Mouse (Mus musculus): ENCODE measurements around the gene Lag3. TPM values are rescaled to one million over a fixed set of nuclear protein-coding genes. Genes with fewer than 3 reads are reported as not detected.

The Lag3 gene
- total and polyA plus RNA-seq, 3 experiments = 0.52 to 2.0 (median 1.2) TPM

GRCm38 (mm10) chr6:124933127-124933526 lies 21.6 kb upstream of the Lag3 start:
- DNase-seq (ENCODE audit: extremely low read depth) = no peak
- dilution Hi-C loops (cut with MboI; ENCODE audit: extremely low pct_ligation_motif_present, extremely low pct_unique_long_range_greater_than_20kb, low sequenced_read_pairs) = no loop called here
- Histone ChIP-seq H3K27me3 (replicated peaks) (no peaks in the 10 kb centered on the region), H3K27ac (ENCODE audit: insufficient read depth, low read depth) (no peak overlapping the region), H3K9ac (ENCODE audit: insufficient read depth, low read depth) (no peak overlapping the region), H3K79me2 (replicated peaks; ENCODE audit: control insufficient read depth, extremely low read depth, insufficient read depth, poor library complexity, severe bottlenecking) (peaks cover 14% of the 10 kb centered on the region), H3K4me1 (ENCODE audit: control insufficient read depth in 1 of 2, insufficient read depth in 2 of 2) (peaks cover 5 to 18% of the 10 kb centered on the region in 2 experiments), H3K9me3 (replicated peaks; ENCODE audit: low read length) (peaks cover 2% of the 10 kb centered on the region), H3K4me3 (replicated peaks in 1 of 3; ENCODE audit: low read depth in 2 of 3, low read length in 2 of 3, poor library complexity in 1 of 3) (no peak overlapping the region), H3K4me2 (ENCODE audit: insufficient read depth, low read depth, poor library complexity, severe bottlenecking) (no peak overlapping the region), H3K36me3 (replicated peaks in 1 of 2; ENCODE audit: control insufficient read depth in 1 of 2, insufficient read depth in 1 of 2, low read length in 1 of 2) (peaks cover 41 to 54% of the 10 kb centered on the region in 2 experiments)
- in situ Hi-C loops (cut with MboI; ENCODE audit: low pct_ligation_motif_present, low pct_unique_long_range_greater_than_20kb, low sequenced_read_pairs) = loop anchor here (10.0 kb wide), 1 partner anchor 88 kb away; the partner anchor contains the start of gene Gnb3
- TF ChIP-seq ZKSCAN1 (IDR thresholded peaks at IDR 0.05; ENCODE audit: borderline replicate concordance, low read depth, low read length) (no peak), ZNF384 (IDR thresholded peaks at IDR 0.05; ENCODE audit: low read depth, low read length) (peak; percentile 63), E2F4 (IDR thresholded peaks at IDR 0.05; ENCODE audit: insufficient replicate concordance, low read depth, low read length) (no peak)

GRCm38 (mm10) chr6:124932314-124932695 lies 20.8 kb upstream of the Lag3 start:
- in situ Hi-C loops (cut with MboI; ENCODE audit: low pct_ligation_motif_present, low pct_unique_long_range_greater_than_20kb, low sequenced_read_pairs) = loop anchor here (10.0 kb wide), 1 partner anchor 88 kb away; the partner anchor contains the start of gene Gnb3
- Histone ChIP-seq H3K9me3 (replicated peaks; ENCODE audit: low read length) (peaks cover 2% of the 10 kb centered on the region), H3K9ac (ENCODE audit: insufficient read depth, low read depth) (peak overlapping the region; percentile 96), H3K79me2 (replicated peaks; ENCODE audit: control insufficient read depth, extremely low read depth, insufficient read depth, poor library complexity, severe bottlenecking) (peaks cover 14% of the 10 kb centered on the region), H3K4me1 (ENCODE audit: control insufficient read depth in 1 of 2, insufficient read depth in 2 of 2) (peaks cover 5 to 18% of the 10 kb centered on the region in 2 experiments), H3K36me3 (replicated peaks in 1 of 2; ENCODE audit: control insufficient read depth in 1 of 2, insufficient read depth in 1 of 2, low read length in 1 of 2) (peaks cover 34 to 46% of the 10 kb centered on the region in 2 experiments), H3K4me2 (ENCODE audit: insufficient read depth, low read depth, poor library complexity, severe bottlenecking) (peak overlapping the region; percentile 59), H3K27ac (ENCODE audit: insufficient read depth, low read depth) (no peak overlapping the region), H3K27me3 (replicated peaks) (no peaks in the 10 kb centered on the region), H3K4me3 (replicated peaks in 1 of 3; ENCODE audit: low read depth in 2 of 3, low read length in 2 of 3, poor library complexity in 1 of 3) (peak overlapping the region; percentile 76 to 99 (median 95))
- TF ChIP-seq JUN (IDR thresholded peaks at IDR 0.05; ENCODE audit: insufficient read depth, low read depth, low read length) (no peak), MAFK (IDR thresholded peaks at IDR 0.05; ENCODE audit: insufficient replicate concordance, low read length) (no peak), E2F4 (IDR thresholded peaks at IDR 0.05; ENCODE audit: insufficient replicate concordance, low read depth, low read length) (no peak), PAX5 (IDR thresholded peaks at IDR 0.05; ENCODE audit: low read length) (no peak), ZC3H11A (IDR thresholded peaks at IDR 0.05; ENCODE audit: low read depth, low read length) (no peak), MEF2A (IDR thresholded peaks at IDR 0.05; ENCODE audit: borderline replicate concordance, low read depth, low read length) (no peak), ELF1 (IDR thresholded peaks at IDR 0.05; ENCODE audit: low read depth, low read length) (no peak)
- dilution Hi-C loops (cut with MboI; ENCODE audit: extremely low pct_ligation_motif_present, extremely low pct_unique_long_range_greater_than_20kb, low sequenced_read_pairs) = no loop called here
- DNase-seq (ENCODE audit: extremely low read depth) = no peak

GRCm38 (mm10) chr6:124931525-124932313 lies 20.2 kb upstream of the Lag3 start:
- in situ Hi-C loops (cut with MboI; ENCODE audit: low pct_ligation_motif_present, low pct_unique_long_range_greater_than_20kb, low sequenced_read_pairs) (loop anchor here (10.0 kb wide), 1 partner anchor 87 kb away; the partner anchor contains the start of gene Gnb3), dilution Hi-C loops (cut with MboI; ENCODE audit: extremely low pct_ligation_motif_present, extremely low pct_unique_long_range_greater_than_20kb, low sequenced_read_pairs) (no loop called here)
- peak; percentile 29 for DNase-seq (ENCODE audit: extremely low read depth)

More at GRCm38 (mm10) chr6:124931525-124932313, 20.2 kb upstream of the Lag3 start:
- Histone ChIP-seq H3K9ac (ENCODE audit: insufficient read depth, low read depth) (peak overlapping the region; percentile 96), H3K4me3 (replicated peaks in 1 of 3; ENCODE audit: low read depth in 2 of 3, low read length in 2 of 3, poor library complexity in 1 of 3) (peak overlapping the region; percentile 76 to 99 (median 95)), H3K27ac (ENCODE audit: insufficient read depth, low read depth) (peak overlapping the region; percentile 72), H3K27me3 (replicated peaks) (no peaks in the 10 kb centered on the region), H3K4me2 (ENCODE audit: insufficient read depth, low read depth, poor library complexity, severe bottlenecking) (peak overlapping the region; percentile 59), H3K4me1 (ENCODE audit: control insufficient read depth in 1 of 2, insufficient read depth in 2 of 2) (peaks cover 5 to 18% of the 10 kb centered on the region in 2 experiments), H3K36me3 (replicated peaks in 1 of 2; ENCODE audit: control insufficient read depth in 1 of 2, insufficient read depth in 1 of 2, low read length in 1 of 2) (peaks cover 34 to 40% of the 10 kb centered on the region in 2 experiments), H3K79me2 (replicated peaks; ENCODE audit: control insufficient read depth, extremely low read depth, insufficient read depth, poor library complexity, severe bottlenecking) (peaks cover 14% of the 10 kb centered on the region), H3K9me3 (replicated peaks; ENCODE audit: low read length) (peaks cover 2% of the 10 kb centered on the region)
- TF ChIP-seq RCOR1 (conservative IDR thresholded peaks at IDR 0.05; ENCODE audit: low read depth, low read length) = no peak
- TF ChIP-seq CTCF (conservative IDR thresholded peaks at IDR 0.05 in 1 of 2, IDR thresholded peaks at IDR 0.05 in 1 of 2; ENCODE audit: low read depth in 2 of 2, low read length in 2 of 2) = peak in 1 of 2 experiments; percentile 30; a peak in 1 of 4 replicates
- peak; percentile 63 for TF ChIP-seq SIN3A (IDR thresholded peaks at IDR 0.05; ENCODE audit: low read length)
- TF ChIP-seq MXI1 (IDR thresholded peaks at IDR 0.05; ENCODE audit: low read depth, low read length) = no peak
